Mouse (Mus musculus): ENCODE measurements around the gene Dach2. TPM values are rescaled to one million over a fixed set of nuclear protein-coding genes. Genes with fewer than 3 reads are reported as not detected.
"Not testable (repeated sequence)": the region's sequence is repeated elsewhere in the genome, so short reads cannot be mapped to it uniquely, and the experiment has no call there.

Dach2 gene
- 4.7 and 5.1 TPM in 2 replicates for polyA plus RNA-seq (2014; fragmentation: Nextera tagmentation; extraction: Ambion mirVana)

DNA sequence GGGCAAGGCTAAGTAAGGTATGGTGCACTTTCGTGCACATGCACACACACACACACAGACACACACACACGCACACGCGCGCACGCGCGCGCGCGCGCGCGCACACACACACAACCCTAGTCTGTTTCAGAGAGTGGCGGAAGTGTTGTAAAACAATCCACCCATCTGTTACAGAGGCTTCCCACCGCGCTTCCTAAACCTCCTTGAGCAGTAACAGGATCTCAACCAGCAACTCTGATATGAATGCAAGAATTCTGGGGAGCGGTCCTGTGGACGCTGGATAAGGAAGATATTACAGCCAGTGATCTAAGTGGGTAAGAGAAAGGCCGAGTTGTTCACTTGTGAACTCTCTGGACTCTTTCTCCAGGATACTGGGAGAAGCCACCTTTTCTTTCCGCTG lies at the start of gene Dach2:
Gene Dach2, plus strand, starts transcription at position 107 of the 400 bp plus-strand sequence.
- no peaks in the 10 kb centered on the region for H3K36me3 ChIP-seq (ENCODE audit: control insufficient read depth, insufficient read depth, low read length)
- 30% methylated on average over 21 of the region's 21 CpGs for WGBS
- no peaks in the 10 kb centered on the region for H3K9me3 ChIP-seq (ENCODE audit: control insufficient read depth, low read depth, low read length)
- no peaks in the 10 kb centered on the region for H3K4me1 ChIP-seq (ENCODE audit: control insufficient read depth, insufficient read depth, low read length)
- H3K27ac ChIP-seq (ENCODE audit: low read length): peak within 1 kb of the TSS; percentile 33; the same call in 1 of the 2 replicates
- H3K4me3 ChIP-seq (ENCODE audit: low read depth, low read length): peak within 1 kb of the TSS; percentile 44
- peak within 1 kb of the TSS; percentile 54 for H3K4me2 ChIP-seq (replicated peaks; ENCODE audit: low read depth, low read length)
- H3K27me3 ChIP-seq (ENCODE audit: control insufficient read depth, insufficient read depth, low read length): no peaks in the 10 kb centered on the region
- ATAC-seq (ENCODE audit: insufficient number of reproducible peaks, insufficient read depth, low FRiP score, low read depth): peak; percentile 57; the same call in 1 of the 2 replicates
- peak within 1 kb of the TSS; percentile 6; the same call in 1 of the 2 replicates for H3K9ac ChIP-seq (replicated peaks; ENCODE audit: low read depth, low read length)

DNA sequence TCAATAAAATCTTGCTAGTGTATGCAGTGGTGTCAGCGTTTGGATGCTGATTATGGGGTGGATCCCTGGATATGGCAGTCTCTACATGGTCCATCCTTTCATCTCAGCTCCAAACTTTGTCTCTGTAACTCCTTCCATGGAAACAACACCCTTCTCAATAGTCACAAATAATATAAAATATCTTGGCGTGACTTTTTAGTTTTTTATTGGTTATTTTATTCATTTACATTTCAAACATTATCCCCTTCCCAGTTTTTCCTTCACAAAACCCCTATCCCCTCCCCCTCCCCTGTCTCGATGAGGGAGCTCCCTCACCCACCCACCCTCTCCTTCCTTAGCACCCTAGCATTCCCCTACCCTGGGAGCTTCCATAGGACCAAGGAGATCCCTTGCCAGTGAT lies 44.9 kb upstream of the Dach2 start:
- not testable (repeated sequence) for H3K27me3 ChIP-seq (ENCODE audit: control insufficient read depth, insufficient read depth, low read length); H3K27ac ChIP-seq (ENCODE audit: low read length); H3K9me3 ChIP-seq (ENCODE audit: control insufficient read depth, low read depth, low read length); H3K9ac ChIP-seq (replicated peaks; ENCODE audit: low read depth, low read length); H3K4me3 ChIP-seq (ENCODE audit: low read depth, low read length); H3K4me2 ChIP-seq (replicated peaks; ENCODE audit: low read depth, low read length); H3K36me3 ChIP-seq (ENCODE audit: control insufficient read depth, insufficient read depth, low read length); H3K4me1 ChIP-seq (ENCODE audit: control insufficient read depth, insufficient read depth, low read length); ATAC-seq (ENCODE audit: insufficient number of reproducible peaks, insufficient read depth, low FRiP score, low read depth)
- 72% methylated on average over 2 of the region's 3 CpGs for WGBS

DNA sequence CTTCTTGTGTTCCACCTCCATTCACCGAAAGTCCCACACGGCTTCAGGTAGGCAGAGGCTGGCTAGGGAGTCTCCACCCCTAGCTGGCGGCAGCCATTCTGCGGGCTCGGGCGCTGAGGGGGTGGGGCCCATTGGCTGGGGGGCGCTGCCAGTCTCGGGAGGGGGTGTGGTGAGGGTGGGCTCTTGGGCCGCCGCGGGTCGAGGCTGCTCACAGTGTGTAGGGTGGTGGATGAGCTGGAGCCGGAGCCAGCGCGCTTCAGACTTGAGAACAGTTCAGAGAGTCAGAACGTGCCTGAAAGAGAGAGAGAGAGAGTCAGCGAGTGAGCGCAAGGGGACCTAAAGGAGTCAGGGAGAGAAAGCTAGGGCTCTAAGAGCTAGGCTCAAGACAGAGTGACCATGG lies 721 bp downstream of the Dach2 start:
- Histone ChIP-seq H3K9me3 (ENCODE audit: control insufficient read depth, low read depth, low read length) (no peaks in the 10 kb centered on the region), H3K36me3 (ENCODE audit: control insufficient read depth, insufficient read depth, low read length) (no peaks in the 10 kb centered on the region), H3K4me2 (replicated peaks; ENCODE audit: low read depth, low read length) (peak overlapping the region; percentile 54), H3K9ac (replicated peaks; ENCODE audit: low read depth, low read length) (peak overlapping the region; percentile 6; the same call in 1 of the 2 replicates), H3K4me3 (ENCODE audit: low read depth, low read length) (peak overlapping the region; percentile 44), H3K4me1 (ENCODE audit: control insufficient read depth, insufficient read depth, low read length) (no peaks in the 10 kb centered on the region), H3K27ac (ENCODE audit: low read length) (peak overlapping the region; percentile 21; the same call in 1 of the 2 replicates), H3K27me3 (ENCODE audit: control insufficient read depth, insufficient read depth, low read length) (no peaks in the 10 kb centered on the region)
- ATAC-seq (ENCODE audit: insufficient number of reproducible peaks, insufficient read depth, low FRiP score, low read depth): peak; percentile 99
- 21% methylated on average over 18 of the region's 18 CpGs for WGBS

- peak overlapping the region; percentile 44 for H3K4me3 ChIP-seq (ENCODE audit: low read depth, low read length)
- no peaks in the 10 kb centered on the region for H3K36me3 ChIP-seq (ENCODE audit: control insufficient read depth, insufficient read depth, low read length)
- no peaks in the 10 kb centered on the region for H3K9me3 ChIP-seq (ENCODE audit: control insufficient read depth, low read depth, low read length)
- 0 out of 2 replicates have a peak overlapping the region, but pooled peaks have one; percentile 21 for H3K27ac ChIP-seq (ENCODE audit: low read length)
- no peaks in the 10 kb centered on the region for H3K4me1 ChIP-seq (ENCODE audit: control insufficient read depth, insufficient read depth, low read length)
- WGBS: 22% methylated on average over 19 of the region's 19 CpGs
- ATAC-seq (ENCODE audit: insufficient number of reproducible peaks, insufficient read depth, low FRiP score, low read depth): no peak
- H3K9ac ChIP-seq (replicated peaks; ENCODE audit: low read depth, low read length): peak overlapping the region; percentile 6; the same call in 1 of the 2 replicates
- H3K27me3 ChIP-seq (ENCODE audit: control insufficient read depth, insufficient read depth, low read length): no peaks in the 10 kb centered on the region
- H3K4me2 ChIP-seq (replicated peaks; ENCODE audit: low read depth, low read length): peak overlapping the region; percentile 54
These were observed 1.2 kb downstream of the Dach2 start for GRCm38 (mm10) chrX:113298468-113298867.

DNA sequence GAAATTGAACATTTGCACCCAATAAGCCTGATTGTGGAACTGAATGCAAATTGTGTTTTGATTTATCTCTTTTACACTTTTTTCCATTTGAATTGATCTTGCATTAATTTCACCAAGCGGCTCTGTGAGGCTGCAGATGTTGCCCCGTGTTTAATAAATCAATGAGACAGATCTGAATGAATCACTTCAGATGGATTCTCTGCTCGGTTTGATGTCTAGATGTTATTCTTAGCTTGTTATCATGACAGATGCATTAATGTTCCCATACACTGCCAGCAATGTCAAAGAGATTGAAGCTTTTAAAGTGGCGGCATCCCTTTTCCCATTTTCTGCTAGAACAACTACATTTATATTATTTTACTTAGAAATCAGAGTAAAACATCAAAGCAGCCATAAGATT lies 7.0 kb downstream of the Dach2 start:
- no peak overlapping the region for H3K27ac ChIP-seq (ENCODE audit: low read length)
- no peak overlapping the region for H3K4me3 ChIP-seq (ENCODE audit: low read depth, low read length)
- WGBS: 41% methylated on average over 4 of the region's 4 CpGs
- no peak for ATAC-seq (ENCODE audit: insufficient number of reproducible peaks, insufficient read depth, low FRiP score, low read depth)
- H3K4me1 ChIP-seq (ENCODE audit: control insufficient read depth, insufficient read depth, low read length): no peaks in the 10 kb centered on the region
- H3K36me3 ChIP-seq (ENCODE audit: control insufficient read depth, insufficient read depth, low read length): no peaks in the 10 kb centered on the region
- H3K9me3 ChIP-seq (ENCODE audit: control insufficient read depth, low read depth, low read length): no peaks in the 10 kb centered on the region
- H3K9ac ChIP-seq (replicated peaks; ENCODE audit: low read depth, low read length): no peak overlapping the region
- no peaks in the 10 kb centered on the region for H3K27me3 ChIP-seq (ENCODE audit: control insufficient read depth, insufficient read depth, low read length)
- H3K4me2 ChIP-seq (replicated peaks; ENCODE audit: low read depth, low read length): no peak overlapping the region

GRCm38 (mm10) chrX:113338143-113338542 lies 40.8 kb downstream of the Dach2 start:
- Histone ChIP-seq H3K36me3 (ENCODE audit: control insufficient read depth, insufficient read depth, low read length) (no peaks in the 10 kb centered on the region), H3K27ac (ENCODE audit: low read length) (no peak overlapping the region), H3K9me3 (ENCODE audit: control insufficient read depth, low read depth, low read length) (no peaks in the 10 kb centered on the region), H3K9ac (replicated peaks; ENCODE audit: low read depth, low read length) (no peak overlapping the region), H3K4me3 (ENCODE audit: low read depth, low read length) (no peak overlapping the region), H3K4me2 (replicated peaks; ENCODE audit: low read depth, low read length) (no peak overlapping the region), H3K4me1 (ENCODE audit: control insufficient read depth, insufficient read depth, low read length) (no peaks in the 10 kb centered on the region), H3K27me3 (ENCODE audit: control insufficient read depth, insufficient read depth, low read length) (no peaks in the 10 kb centered on the region)
- ATAC-seq (ENCODE audit: insufficient number of reproducible peaks, insufficient read depth, low FRiP score, low read depth): no peak
- WGBS: 43% methylated on average over 3 of the region's 3 CpGs

DNA sequence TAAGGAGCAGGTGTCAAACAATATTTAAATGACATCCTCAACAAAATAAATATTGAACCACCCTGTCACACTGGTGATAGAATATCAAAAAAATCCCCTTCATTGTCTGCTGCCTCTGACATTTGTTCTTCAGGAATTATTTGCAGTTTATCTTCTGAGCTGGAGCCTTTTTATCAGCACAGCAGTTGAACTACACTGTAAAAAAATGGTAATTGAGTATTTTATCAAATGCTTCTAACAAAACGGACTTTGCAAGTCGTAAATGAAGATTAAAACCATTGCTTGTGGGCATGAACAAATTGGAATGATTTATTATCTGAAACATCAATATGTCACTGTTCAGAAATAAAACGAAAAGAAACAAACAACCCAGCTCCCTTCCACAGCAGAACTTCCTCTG lies 97.1 kb downstream of the Dach2 start:
- Histone ChIP-seq H3K9ac (replicated peaks; ENCODE audit: low read depth, low read length) (no peak overlapping the region), H3K4me1 (ENCODE audit: control insufficient read depth, insufficient read depth, low read length) (no peaks in the 10 kb centered on the region), H3K4me2 (replicated peaks; ENCODE audit: low read depth, low read length) (no peak overlapping the region), H3K4me3 (ENCODE audit: low read depth, low read length) (no peak overlapping the region), H3K9me3 (ENCODE audit: control insufficient read depth, low read depth, low read length) (no peaks in the 10 kb centered on the region), H3K27me3 (ENCODE audit: control insufficient read depth, insufficient read depth, low read length) (no peaks in the 10 kb centered on the region), H3K36me3 (ENCODE audit: control insufficient read depth, insufficient read depth, low read length) (no peaks in the 10 kb centered on the region), H3K27ac (ENCODE audit: low read length) (no peak overlapping the region)
- no peak for ATAC-seq (ENCODE audit: insufficient number of reproducible peaks, insufficient read depth, low FRiP score, low read depth)
- WGBS: 45% methylated on average over 3 of the region's 3 CpGs

DNA sequence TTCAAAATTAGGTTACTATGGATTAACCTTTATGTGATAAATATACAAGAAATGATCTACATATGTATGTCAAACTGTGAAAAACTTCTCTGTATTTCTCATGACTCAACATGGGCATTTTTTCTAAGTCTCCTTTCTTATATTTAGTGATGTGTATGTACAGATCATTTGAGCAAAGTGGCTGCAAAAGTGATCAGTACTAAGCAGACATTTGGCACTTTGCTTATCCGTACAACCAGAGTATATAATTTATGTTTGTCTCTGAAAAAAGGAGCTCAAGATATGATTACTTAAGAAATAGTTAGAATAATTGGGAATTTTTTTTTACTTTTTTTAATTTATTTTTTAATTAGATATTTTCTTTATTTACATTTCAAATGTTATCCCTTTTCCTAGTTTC lies 111.4 kb downstream of the Dach2 start:
- ATAC-seq (ENCODE audit: insufficient number of reproducible peaks, insufficient read depth, low FRiP score, low read depth): no peak
- 82% methylated on average over 1 of the region's 1 CpGs for WGBS
- H3K4me2 ChIP-seq (replicated peaks; ENCODE audit: low read depth, low read length): no peak overlapping the region

GRCm38 (mm10) chrX:113421517-113422187 lies 124.3 kb downstream of the Dach2 start:
- Histone ChIP-seq H3K27ac (ENCODE audit: low read length) (no peak overlapping the region), H3K36me3 (ENCODE audit: control insufficient read depth, insufficient read depth, low read length) (no peaks in the 10 kb centered on the region), H3K9me3 (ENCODE audit: control insufficient read depth, low read depth, low read length) (no peaks in the 10 kb centered on the region), H3K27me3 (ENCODE audit: control insufficient read depth, insufficient read depth, low read length) (no peaks in the 10 kb centered on the region), H3K9ac (replicated peaks; ENCODE audit: low read depth, low read length) (no peak overlapping the region), H3K4me3 (ENCODE audit: low read depth, low read length) (no peak overlapping the region), H3K4me1 (ENCODE audit: control insufficient read depth, insufficient read depth, low read length) (no peaks in the 10 kb centered on the region), H3K4me2 (replicated peaks; ENCODE audit: low read depth, low read length) (no peak overlapping the region)
- WGBS: 37% methylated on average over 3 of the region's 3 CpGs
- no peak for ATAC-seq (ENCODE audit: insufficient number of reproducible peaks, insufficient read depth, low FRiP score, low read depth)

More for the DNA sequence above, 111.4 kb downstream of the Dach2 start:
- Histone ChIP-seq H3K27ac (ENCODE audit: low read length) (no peak overlapping the region), H3K36me3 (ENCODE audit: control insufficient read depth, insufficient read depth, low read length) (no peaks in the 10 kb centered on the region), H3K27me3 (ENCODE audit: control insufficient read depth, insufficient read depth, low read length) (no peaks in the 10 kb centered on the region), H3K9ac (replicated peaks; ENCODE audit: low read depth, low read length) (no peak overlapping the region), H3K4me1 (ENCODE audit: control insufficient read depth, insufficient read depth, low read length) (no peaks in the 10 kb centered on the region), H3K9me3 (ENCODE audit: control insufficient read depth, low read depth, low read length) (no peaks in the 10 kb centered on the region), H3K4me3 (ENCODE audit: low read depth, low read length) (no peak overlapping the region)

Measured in stomach, embryonic 14.5 days (tissue).